Mouse (Mus musculus): ENCODE measurements around the gene Ghdc. TPM values are rescaled to one million over a fixed set of nuclear protein-coding genes. Genes with fewer than 3 reads are reported as not detected.

Gene Ghdc
- polyA plus RNA-seq, 1 experiment from 2014 or later = 4.7 TPM

GRCm38 (mm10) chr11:100780247-100780646 is 9.5 kb upstream of the Ghdc start:
- no peak for ATAC-seq (ENCODE audit: low read depth)
- Histone ChIP-seq H3K27me3 (no peaks in the 10 kb centered on the region), H3K9ac (no peak overlapping the region), H3K4me1 (replicated peaks) (no peaks in the 10 kb centered on the region), H3K36me3 (peaks cover 41% of the 10 kb centered on the region), H3K4me3 (no peak overlapping the region), H3K9me3 (no peaks in the 10 kb centered on the region), H3K27ac (replicated peaks) (no peak overlapping the region), H3K4me2 (no peak overlapping the region)
- WGBS = 76% methylated on average over 8 of the region's 8 CpGs

- H3K9ac ChIP-seq = no peak overlapping the region
- H3K4me3 ChIP-seq = no peak overlapping the region
- no peaks in the 10 kb centered on the region for H3K9me3 ChIP-seq
- peaks cover 25% of the 10 kb centered on the region for H3K36me3 ChIP-seq
- no peak overlapping the region for H3K4me2 ChIP-seq
- H3K4me1 ChIP-seq (replicated peaks) = no peaks in the 10 kb centered on the region
- WGBS = 77% methylated on average over 3 of the region's 3 CpGs
- H3K27ac ChIP-seq (replicated peaks) = no peak overlapping the region
- no peaks in the 10 kb centered on the region for H3K27me3 ChIP-seq
- ATAC-seq (ENCODE audit: low read depth) = no peak
Measured at GRCm38 (mm10) chr11:100778069-100778468, 7.3 kb upstream of the Ghdc start.

GRCm38 (mm10) chr11:100775921-100776320 is 5.2 kb upstream of the Ghdc start:
- H3K36me3 ChIP-seq = peaks cover 9% of the 10 kb centered on the region; the same call in 1 of the 2 replicates
- WGBS = 83% methylated on average over 10 of the region's 10 CpGs
- H3K4me3 ChIP-seq = no peak overlapping the region
- no peak for ATAC-seq (ENCODE audit: low read depth)
- no peaks in the 10 kb centered on the region for H3K9me3 ChIP-seq
- H3K4me1 ChIP-seq (replicated peaks) = 0 out of 2 replicates have a peak, but pooled peaks cover 4% of the 10 kb centered on the region
- no peak overlapping the region for H3K4me2 ChIP-seq
- H3K27me3 ChIP-seq = no peaks in the 10 kb centered on the region
- H3K9ac ChIP-seq = no peak overlapping the region
- no peak overlapping the region for H3K27ac ChIP-seq (replicated peaks)

GRCm38 (mm10) chr11:100774261-100774660 is 3.5 kb upstream of the Ghdc start:
- H3K9ac ChIP-seq = no peak overlapping the region
- H3K27ac ChIP-seq (replicated peaks) = no peak overlapping the region
- peaks cover under 1% of the 10 kb centered on the region; the same call in 1 of the 2 replicates for H3K36me3 ChIP-seq
- H3K27me3 ChIP-seq = no peaks in the 10 kb centered on the region
- no peak overlapping the region for H3K4me3 ChIP-seq
- H3K4me1 ChIP-seq (replicated peaks) = peaks cover 13% of the 10 kb centered on the region; the same call in 1 of the 2 replicates
- ATAC-seq (ENCODE audit: low read depth) = no peak
- no peak overlapping the region for H3K4me2 ChIP-seq
- H3K9me3 ChIP-seq = no peaks in the 10 kb centered on the region
- WGBS = 86% methylated on average over 4 of the region's 4 CpGs

GRCm38 (mm10) chr11:100769980-100770379 is 777 bp downstream of the Ghdc start:
- no peak for ATAC-seq (ENCODE audit: low read depth)
- Histone ChIP-seq H3K27me3 (no peaks in the 10 kb centered on the region), H3K9me3 (no peaks in the 10 kb centered on the region), H3K36me3 (no peaks in the 10 kb centered on the region), H3K4me1 (replicated peaks) (peaks cover 13% of the 10 kb centered on the region; the same call in 1 of the 2 replicates), H3K4me3 (peak overlapping the region; percentile 48), H3K4me2 (peak overlapping the region; percentile 54), H3K9ac (peak overlapping the region; percentile 62; the same call in 1 of the 2 replicates), H3K27ac (replicated peaks) (no peak overlapping the region)
- 56% methylated on average over 6 of the region's 6 CpGs for WGBS

- Histone ChIP-seq H3K9me3 (no peaks in the 10 kb centered on the region), H3K4me3 (no peak overlapping the region), H3K36me3 (no peaks in the 10 kb centered on the region), H3K4me1 (replicated peaks) (peaks cover 13% of the 10 kb centered on the region; the same call in 1 of the 2 replicates), H3K27me3 (no peaks in the 10 kb centered on the region), H3K9ac (no peak overlapping the region), H3K4me2 (no peak overlapping the region), H3K27ac (replicated peaks) (no peak overlapping the region)
- 89% methylated on average over 5 of the region's 5 CpGs for WGBS
- ATAC-seq (ENCODE audit: low read depth) = no peak
Measured at GRCm38 (mm10) chr11:100767871-100768270, 2.9 kb downstream of the Ghdc start.

GRCm38 (mm10) chr11:100766726-100767125 is 4.0 kb downstream of the Ghdc start:
- H3K27me3 ChIP-seq = 0 out of 2 replicates have a peak, but pooled peaks cover 5% of the 10 kb centered on the region
- H3K4me1 ChIP-seq (replicated peaks) = peaks cover 19% of the 10 kb centered on the region; the same call in 1 of the 2 replicates
- no peak overlapping the region for H3K4me2 ChIP-seq
- H3K36me3 ChIP-seq = no peaks in the 10 kb centered on the region
- 81% methylated on average over 9 of the region's 9 CpGs for WGBS
- no peak overlapping the region for H3K27ac ChIP-seq (replicated peaks)
- H3K4me3 ChIP-seq = no peak overlapping the region
- ATAC-seq (ENCODE audit: low read depth) = no peak
- no peak overlapping the region for H3K9ac ChIP-seq
- H3K9me3 ChIP-seq = no peaks in the 10 kb centered on the region

GRCm38 (mm10) chr11:100762831-100763230 is 7.9 kb downstream of the Ghdc start, which contains the start of gene Hcrt:
Hcrt (minus strand) TSS chr11:100762931.
- H3K9me3 ChIP-seq = no peaks in the 10 kb centered on the region
- peak within 1 kb of the TSS; percentile 70 for H3K9ac ChIP-seq
- H3K4me1 ChIP-seq (replicated peaks) = peaks cover 30% of the 10 kb centered on the region
- H3K4me2 ChIP-seq = peak within 1 kb of the TSS; percentile 68
- ATAC-seq (ENCODE audit: low read depth) = no peak
- peaks cover 12% of the 10 kb centered on the region for H3K27me3 ChIP-seq
- H3K27ac ChIP-seq (replicated peaks) = no peak within 1 kb of the TSS
- H3K4me3 ChIP-seq = peak within 1 kb of the TSS; percentile 45
- WGBS = 88% methylated on average over 7 of the region's 7 CpGs
- H3K36me3 ChIP-seq = no peaks in the 10 kb centered on the region

- 0 out of 2 replicates have a peak overlapping the region, but pooled peaks have one; percentile 18 for H3K27ac ChIP-seq (replicated peaks)
- H3K9me3 ChIP-seq = no peaks in the 10 kb centered on the region
- WGBS = under 1% methylated on average over 27 of the region's 27 CpGs
- H3K4me2 ChIP-seq = peak overlapping the region; percentile 68
- peak overlapping the region; percentile 70 for H3K9ac ChIP-seq
- H3K4me1 ChIP-seq (replicated peaks) = peaks cover 30% of the 10 kb centered on the region
- ATAC-seq (ENCODE audit: low read depth) = peak; percentile 38
- no peaks in the 10 kb centered on the region for H3K36me3 ChIP-seq
- peaks cover 19% of the 10 kb centered on the region for H3K27me3 ChIP-seq
- peak overlapping the region; percentile 45 for H3K4me3 ChIP-seq
Measured at GRCm38 (mm10) chr11:100761547-100762045, 9.2 kb downstream of the Ghdc start.

GRCm38 (mm10) chr11:100759611-100760233 is 11.0 kb downstream of the Ghdc start, which contains the start of gene Kcnh4:
Kcnh4 (minus strand) TSS chr11:100759942.
- Histone ChIP-seq H3K9ac (peak within 1 kb of the TSS; percentile 72), H3K4me3 (peak within 1 kb of the TSS; percentile 55), H3K27me3 (peaks cover 22% of the 10 kb centered on the region), H3K4me1 (replicated peaks) (peaks cover 30% of the 10 kb centered on the region), H3K9me3 (no peaks in the 10 kb centered on the region), H3K4me2 (peak within 1 kb of the TSS; percentile 65), H3K36me3 (peaks cover 5% of the 10 kb centered on the region; the same call in 1 of the 2 replicates), H3K27ac (replicated peaks) (no peak within 1 kb of the TSS; the same call in 1 of the 2 replicates)
- under 1% methylated on average over 47 of the region's 51 CpGs for WGBS
- peak; percentile 65 for ATAC-seq (ENCODE audit: low read depth)

GRCm38 (mm10) chr11:100758707-100759610 is 11.8 kb downstream of the Ghdc start:
- peak overlapping the region; percentile 65 for H3K4me2 ChIP-seq
- H3K9me3 ChIP-seq = no peaks in the 10 kb centered on the region
- peaks cover 30% of the 10 kb centered on the region for H3K4me1 ChIP-seq (replicated peaks)
- H3K4me3 ChIP-seq = peak overlapping the region; percentile 55
- WGBS = under 1% methylated on average over 35 of the region's 35 CpGs
- H3K27ac ChIP-seq (replicated peaks) = no peak overlapping the region; the same call in 1 of the 2 replicates
- peaks cover 9% of the 10 kb centered on the region; the same call in 1 of the 2 replicates for H3K36me3 ChIP-seq
- peak overlapping the region; percentile 72 for H3K9ac ChIP-seq
- ATAC-seq (ENCODE audit: low read depth) = peak; percentile 51
- H3K27me3 ChIP-seq = peaks cover 22% of the 10 kb centered on the region

All from neural tube, embryonic 13.5 days (tissue).